Mouse (Mus musculus) small intestine, adult 2 months (tissue): ENCODE data around the gene Idh3b.

ENCODE experiments used
- CTCF ChIP-seq: fragments of 200-500 bp; IDR thresholded peaks from 2 replicates; pipeline ENCODE4 v1.5.1; 2012; ENCODE audit warnings: low read depth, mild to moderate bottlenecking, control low read depth, inconsistent platforms, low read length, moderate library complexity, mixed read lengths; ENCODE audit not compliant: insufficient replicate concordance, insufficient read length; ENCODE audit errors: extremely low read depth
- POLR2A ChIP-seq: fragments of 200-500 bp; IDR thresholded peaks from 2 replicates; pipeline ENCODE4 v1.6.1; 2012; ENCODE audit warnings: low read depth, mild to moderate bottlenecking, control low read depth, inconsistent platforms, low read length, moderate library complexity

GRCm38 (mm10) chr2:130273732-130274131 lies 10.6 kb downstream of the Idh3b start:
- TF ChIP-seq POLR2A (no peak), CTCF (no peak)
